Mouse (Mus musculus): ENCODE data around the gene Fry. TPM values are rescaled to one million over a fixed set of nuclear protein-coding genes. Genes with fewer than 3 reads are reported as not detected.

Gene Fry
- total RNA-seq, 2 experiments from 2014 or later = 18.4 to 26.7 TPM

- ATAC-seq (replicated peaks; ENCODE audit: poor library complexity, severe bottlenecking) = no peak
Observed at GRCm38 (mm10) chr5:150302123-150302522, 183.7 kb downstream of the Fry start.

GRCm38 (mm10) chr5:150302996-150303395 is 184.6 kb downstream of the Fry start:
- no peak for ATAC-seq (replicated peaks; ENCODE audit: poor library complexity, severe bottlenecking)

GRCm38 (mm10) chr5:150306497-150306896 is 188.1 kb downstream of the Fry start:
- ATAC-seq (replicated peaks; ENCODE audit: poor library complexity, severe bottlenecking) = peak; percentile 66

GRCm38 (mm10) chr5:150313229-150313628 is 194.8 kb downstream of the Fry start:
- no peak for ATAC-seq (replicated peaks; ENCODE audit: poor library complexity, severe bottlenecking)

GRCm38 (mm10) chr5:150314582-150314981 is 196.1 kb downstream of the Fry start:
- ATAC-seq (replicated peaks; ENCODE audit: poor library complexity, severe bottlenecking) = no peak

GRCm38 (mm10) chr5:150325411-150325810 is 207.0 kb downstream of the Fry start:
- ATAC-seq (replicated peaks; ENCODE audit: poor library complexity, severe bottlenecking) = no peak

GRCm38 (mm10) chr5:150328686-150329085 is 210.2 kb downstream of the Fry start:
- ATAC-seq (replicated peaks; ENCODE audit: poor library complexity, severe bottlenecking) = no peak

GRCm38 (mm10) chr5:150331821-150332220 is 213.4 kb downstream of the Fry start:
- ATAC-seq (replicated peaks; ENCODE audit: poor library complexity, severe bottlenecking) = no peak

GRCm38 (mm10) chr5:150332810-150333209 is 214.4 kb downstream of the Fry start:
- no peak for ATAC-seq (replicated peaks; ENCODE audit: poor library complexity, severe bottlenecking)

- no peak for ATAC-seq (replicated peaks; ENCODE audit: poor library complexity, severe bottlenecking)
Observed at GRCm38 (mm10) chr5:150333328-150333731, 214.9 kb downstream of the Fry start.

- ATAC-seq (replicated peaks; ENCODE audit: poor library complexity, severe bottlenecking) = no peak
Observed at GRCm38 (mm10) chr5:150336451-150336850, 218.0 kb downstream of the Fry start.

- no peak for ATAC-seq (replicated peaks; ENCODE audit: poor library complexity, severe bottlenecking)
Observed at GRCm38 (mm10) chr5:150337696-150338095, 219.3 kb downstream of the Fry start.

GRCm38 (mm10) chr5:150340944-150341343 is 222.5 kb downstream of the Fry start:
- ATAC-seq (replicated peaks; ENCODE audit: poor library complexity, severe bottlenecking) = no peak

GRCm38 (mm10) chr5:150342139-150342538 is 223.7 kb downstream of the Fry start:
- ATAC-seq (replicated peaks; ENCODE audit: poor library complexity, severe bottlenecking) = no peak

GRCm38 (mm10) chr5:150345946-150346345 is 227.5 kb downstream of the Fry start:
- ATAC-seq (replicated peaks; ENCODE audit: poor library complexity, severe bottlenecking) = no peak

GRCm38 (mm10) chr5:150346378-150346777 is 227.9 kb downstream of the Fry start:
- no peak for ATAC-seq (replicated peaks; ENCODE audit: poor library complexity, severe bottlenecking)

GRCm38 (mm10) chr5:150347845-150348244 is 229.4 kb downstream of the Fry start:
- no peak for ATAC-seq (replicated peaks; ENCODE audit: poor library complexity, severe bottlenecking)

- ATAC-seq (replicated peaks; ENCODE audit: poor library complexity, severe bottlenecking) = no peak
Observed at GRCm38 (mm10) chr5:150348302-150348701, 229.9 kb downstream of the Fry start.

GRCm38 (mm10) chr5:150351191-150351590 is 232.7 kb downstream of the Fry start:
- ATAC-seq (replicated peaks; ENCODE audit: poor library complexity, severe bottlenecking) = no peak

- ATAC-seq (replicated peaks; ENCODE audit: poor library complexity, severe bottlenecking) = no peak
Observed at GRCm38 (mm10) chr5:150358671-150359070, 240.2 kb downstream of the Fry start.

GRCm38 (mm10) chr5:150362241-150362640 is 243.8 kb downstream of the Fry start:
- ATAC-seq (replicated peaks; ENCODE audit: poor library complexity, severe bottlenecking) = no peak; the same call in 1 of the 2 replicates

GRCm38 (mm10) chr5:150364621-150365020 is 246.2 kb downstream of the Fry start:
- no peak for ATAC-seq (replicated peaks; ENCODE audit: poor library complexity, severe bottlenecking)

- no peak for ATAC-seq (replicated peaks; ENCODE audit: poor library complexity, severe bottlenecking)
Observed at GRCm38 (mm10) chr5:150367027-150367426, 248.6 kb downstream of the Fry start.

Data from granulocyte monocyte progenitor cell, adult 5-6 weeks (primary cell).